Comparison of ENCODE assay signal across 14 mouse cellular contexts in genomic region chr6:82066515-82067081, GRCm38 (mm10). TPM values are rescaled to one million over a fixed set of nuclear protein-coding genes. Genes with fewer than 3 reads are reported as not detected.
DNase-seq lines count a peak whose midpoint lies in the region; ATAC-seq and TF ChIP-seq lines count a peak whose summit lies in the region.
"Had no signal": no experiment of that assay in that cellular context is flagged by ENCODE, and none has a peak within 500 bp of the region (broad histone marks: within the 10 kb centered on the region; RNA-seq: fewer than 3 reads in every experiment).

No protein-coding gene starts in this region.

- no peaks in the 10 kb centered on the region for H3K36me3 ChIP-seq in heart, embryonic 10.5 days
- H3K36me3 ChIP-seq in lung, embryonic 14.5 days (ENCODE audit: insufficient read depth) = peaks cover 14% of the 10 kb centered on the region
- 0 out of 2 replicates have a peak, but pooled peaks cover 3% of the 10 kb centered on the region for H3K36me3 ChIP-seq in heart, embryonic 13.5 days
- no peaks in the 10 kb centered on the region; the same call in 1 of the 2 replicates for H3K36me3 ChIP-seq in liver, embryonic 13.5 days
- H3K36me3 ChIP-seq: forebrain, embryonic 10.5 days had no signal

- 75% methylated on average over 8 of the region's 8 CpGs for WGBS in heart, embryonic 10.5 days
- 81% methylated on average over 8 of the region's 8 CpGs for WGBS in lung, embryonic 14.5 days
- 61% methylated on average over 8 of the region's 8 CpGs for WGBS in heart, embryonic 13.5 days
- 66% methylated on average over 8 of the region's 8 CpGs for WGBS in liver, embryonic 13.5 days (ENCODE audit: insufficient replicate concordance)

- H3K4me3 ChIP-seq in heart, embryonic 10.5 days = no peak overlapping the region
- H3K4me3 ChIP-seq in lung, embryonic 14.5 days (ENCODE audit: low read depth, low read length) = no peak overlapping the region
- no peak overlapping the region for H3K4me3 ChIP-seq in heart, embryonic 13.5 days
- H3K4me3 ChIP-seq in liver, embryonic 13.5 days (replicated peaks) = no peak overlapping the region
- H3K4me3 ChIP-seq: forebrain, embryonic 10.5 days had no signal

- no peak overlapping the region for H3K4me2 ChIP-seq in lung, embryonic 14.5 days
- no peak overlapping the region for H3K4me2 ChIP-seq in heart, embryonic 13.5 days
- H3K4me2 ChIP-seq in liver, embryonic 13.5 days = no peak overlapping the region

- TF ChIP-seq CTCF in lung, embryonic 14.5 days (IDR thresholded peaks at IDR 0.05; ENCODE audit: low read depth) = no peak

- H3K27me3 ChIP-seq in heart, embryonic 10.5 days (ENCODE audit: insufficient read depth, poor library complexity, severe bottlenecking) = no peaks in the 10 kb centered on the region
- no peaks in the 10 kb centered on the region for H3K27me3 ChIP-seq in lung, embryonic 14.5 days (ENCODE audit: insufficient read depth, low read length)
- 0 out of 2 replicates have a peak, but pooled peaks cover 3% of the 10 kb centered on the region for H3K27me3 ChIP-seq in heart, embryonic 13.5 days (replicated peaks)
- no peaks in the 10 kb centered on the region for H3K27me3 ChIP-seq in liver, embryonic 13.5 days

- no peaks in the 10 kb centered on the region for H3K9me3 ChIP-seq in heart, embryonic 10.5 days
- no peaks in the 10 kb centered on the region for H3K9me3 ChIP-seq in lung, embryonic 14.5 days (ENCODE audit: low read depth, low read length)
- no peaks in the 10 kb centered on the region for H3K9me3 ChIP-seq in heart, embryonic 13.5 days
- H3K9me3 ChIP-seq in liver, embryonic 13.5 days (replicated peaks) = no peaks in the 10 kb centered on the region
- H3K9me3 ChIP-seq: forebrain, embryonic 10.5 days had no signal

- DNase-seq in heart, adult 11 months = peak; percentile 98
- no peak for DNase-seq in heart, embryonic 10.5 days (ENCODE audit: low spot score)
- DNase-seq in lung, embryonic 14.5 days = peak; percentile 27
- no peak for DNase-seq in lung, adult 18-20 months
- no peak for DNase-seq in liver, embryonic 13.5 days
- no peak for DNase-seq in spleen, adult 18-20 months
- no peak for DNase-seq in thymus, postnatal 36 days
- DNase-seq: cerebellum, adult 18-20 months; kidney, adult 18-20 months; right cerebral cortex, postnatal 4 days had no signal

- H3K4me1 ChIP-seq in heart, embryonic 10.5 days = no peaks in the 10 kb centered on the region
- no peaks in the 10 kb centered on the region for H3K4me1 ChIP-seq in lung, embryonic 14.5 days (ENCODE audit: insufficient read depth)
- no peaks in the 10 kb centered on the region for H3K4me1 ChIP-seq in heart, embryonic 13.5 days
- no peaks in the 10 kb centered on the region for H3K4me1 ChIP-seq in liver, embryonic 13.5 days (replicated peaks)
- H3K4me1 ChIP-seq: forebrain, embryonic 10.5 days had no signal

- no peak overlapping the region for H3K9ac ChIP-seq in lung, embryonic 14.5 days
- H3K9ac ChIP-seq in heart, embryonic 13.5 days = no peak overlapping the region
- no peak overlapping the region for H3K9ac ChIP-seq in liver, embryonic 13.5 days
- H3K9ac ChIP-seq: liver, embryonic 14.5 days had no signal

- no peak overlapping the region for H3K27ac ChIP-seq in heart, embryonic 10.5 days
- peak overlapping the region; percentile 22; the same call in 1 of the 2 replicates for H3K27ac ChIP-seq in lung, embryonic 14.5 days (ENCODE audit: low read depth)
- peak overlapping the region; percentile 67; the same call in 1 of the 2 replicates for H3K27ac ChIP-seq in heart, embryonic 13.5 days (replicated peaks)
- no peak overlapping the region for H3K27ac ChIP-seq in liver, embryonic 13.5 days
- H3K27ac ChIP-seq: forebrain, embryonic 10.5 days; liver, embryonic 14.5 days had no signal

- no peak for ATAC-seq in lung, embryonic 14.5 days (ENCODE audit: insufficient read depth)
- ATAC-seq in heart, embryonic 13.5 days (ENCODE audit: extremely low read depth, insufficient number of reproducible peaks, low FRiP score, low TSS enrichment) = peak; percentile 54
- 0 out of 2 replicates have a peak, but pooled peaks have one; percentile 21 for ATAC-seq in liver, embryonic 13.5 days (ENCODE audit: low read depth)
- ATAC-seq: hindbrain, embryonic 16.5 days had no signal

RNA-seq across cellular contexts. Expression of gene Eva1a, which starts 25.8 kb away (rescaled TPM):
- polyA plus RNA-seq in heart, embryonic 10.5 days (2016; fragmentation: Nextera tagmentation; extraction: Ambion mirVana) = 3.7 and 5.8 TPM in 2 replicates
- polyA plus RNA-seq in lung, embryonic 14.5 days (2014; fragmentation: Nextera tagmentation; extraction: Ambion mirVana) = 46.5 and 53.7 TPM in 2 replicates
- 6.9 and 7.9 TPM in 2 replicates for polyA plus RNA-seq in heart, embryonic 13.5 days (2015; fragmentation: Nextera tagmentation; extraction: Ambion mirVana)
- polyA plus RNA-seq in liver, embryonic 13.5 days (2015; fragmentation: Nextera tagmentation; extraction: Ambion mirVana) = 5.1 and 6.4 TPM in 2 replicates

Comparison
In these comparisons a context has a peak if more than half of its experiments do, and no peak if none do; other contexts are left out.
1. DNase-seq: peak in heart, adult 11 months (single experiment) and lung, embryonic 14.5 days (single experiment); none in heart, embryonic 10.5 days (single experiment), lung, adult 18-20 months (0 of 2), liver, embryonic 13.5 days (single experiment), spleen, adult 18-20 months (0 of 2) and thymus, postnatal 36 days (0 of 2).
2. H3K27ac ChIP-seq: peak in lung, embryonic 14.5 days (single experiment) and heart, embryonic 13.5 days (single experiment); none in heart, embryonic 10.5 days (single experiment) and liver, embryonic 13.5 days (single experiment).